Mouse (Mus musculus) C2C12 (cell line): ENCODE measurements around the gene Itpr1.

Source experiments
- CEBPB ChIP-seq: IDR thresholded peaks from one replicate; pipeline ENCODE4 v1.6.1; 2011; ENCODE audit warnings: low read depth, mild to moderate bottlenecking, control low read depth, moderate library complexity
- CTCF ChIP-seq: IDR thresholded peaks from one replicate; pipeline ENCODE4 v1.5.1; 2011; ENCODE audit not compliant: control insufficient read depth, insufficient read depth, insufficient read length
- MAX ChIP-seq: IDR thresholded peaks from one replicate; pipeline ENCODE4 v1.6.1; 2011; ENCODE audit warnings: mild to moderate bottlenecking, control low read depth
- MYOD1 ChIP-seq: IDR thresholded peaks from one replicate; pipeline ENCODE4 v1.6.1; 2011; ENCODE audit warnings: low read depth; ENCODE audit not compliant: control insufficient read depth, insufficient read length
- MYOG ChIP-seq: IDR thresholded peaks from one replicate; pipeline ENCODE4 v1.6.1; 2011; ENCODE audit not compliant: control insufficient read depth, insufficient read length; ENCODE audit errors: extremely low read depth

DNA sequence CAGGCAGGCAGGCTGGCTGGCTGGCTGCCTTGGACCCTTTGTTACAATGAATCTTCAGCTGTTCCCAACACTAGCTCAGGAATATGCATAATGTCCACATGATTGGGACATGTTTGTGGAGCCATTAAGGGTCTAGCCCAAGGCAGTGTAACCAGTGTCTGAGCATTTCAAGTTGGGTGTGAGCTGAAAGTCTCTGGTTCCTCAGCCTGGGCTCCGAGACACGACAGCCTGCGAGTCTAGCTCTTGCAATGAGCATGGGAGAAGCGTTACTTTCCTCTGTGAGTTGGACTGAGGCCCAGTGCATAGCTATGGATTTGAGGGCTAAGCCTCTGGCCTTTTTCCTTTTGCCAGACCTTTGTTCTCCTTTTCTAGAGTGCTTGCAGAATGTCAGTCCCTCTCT is 35.6 kb downstream of the Itpr1 start:
- TF ChIP-seq CTCF (no peak), MYOD1 (no peak), CEBPB (no peak), MAX (no peak), MYOG (no peak)
